Mouse (Mus musculus) mouse embryonic stem cell (cell line): ENCODE measurements at regions not wholly inside any gene's neighbourhood (a gene's known extent, or its start where the extent isn't known, plus 50 kb on each side); places are given as distances from the start of the nearest gene placed in this dataset.

Experiments
- in situ Hi-C, 2 experiments: fragments of 300-500 bp; cut with MboI; formaldehyde crosslinking; loops; 1 replicate in 1 of 2; 3 replicates in 1 of 2; pipeline ENCODE4 v1.14.3; 2019 to 2020; ENCODE audit warnings: low sequenced_read_pairs in 2 of 2, low pct_unique_long_range_greater_than_20kb in 1 of 2, mixed read lengths in 1 of 2; ENCODE audit not compliant: unreplicated experiment in 1 of 2

DNA sequence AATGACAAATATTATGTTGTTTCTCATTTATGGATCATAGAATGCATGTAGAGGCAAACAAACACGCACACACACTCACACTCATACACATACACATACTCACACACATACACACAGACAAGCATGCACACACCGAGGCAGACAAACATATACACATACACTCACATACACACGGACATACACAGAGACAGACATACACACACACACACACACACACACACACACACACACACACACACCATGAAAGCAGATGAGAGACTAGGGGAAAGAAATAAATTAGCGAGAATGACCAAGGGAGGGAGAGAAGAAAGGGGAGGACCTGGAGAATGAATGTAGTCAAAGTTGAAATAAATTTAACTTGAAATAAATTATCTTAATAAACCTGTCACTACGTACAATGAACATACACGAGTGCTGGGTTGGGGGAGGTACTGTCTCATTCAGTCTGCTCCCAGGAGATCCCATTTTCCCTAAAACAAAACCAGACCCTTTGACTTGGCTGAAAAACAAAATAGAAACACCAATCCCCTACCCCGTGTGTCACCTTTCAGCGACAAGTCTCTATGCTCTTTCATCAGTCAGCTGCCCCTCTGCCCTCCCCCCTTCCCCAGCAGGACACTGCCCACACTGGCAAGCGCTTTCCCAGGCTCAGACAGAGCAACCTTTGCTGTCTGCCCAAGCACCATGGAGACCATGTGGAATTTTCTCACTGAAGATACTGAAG, 167.7 kb downstream of the Qdpr start:
- in situ Hi-C loops, result loop anchor here in 1 of 2 experiments (25.0 kb wide), 1 partner anchor 995 kb away; no protein-coding TSS in a partner anchor

GRCm38 (mm10) chr5:45278571-45278970, 171.5 kb downstream of the Qdpr start:
- in situ Hi-C loops, result loop anchor here in 1 of 2 experiments (25.0 kb wide), 1 partner anchor 991 kb away; no protein-coding TSS in a partner anchor

GRCm38 (mm10) chr5:45278005-45278432, 172.0 kb downstream of the Qdpr start:
- in situ Hi-C loops, result loop anchor here in 1 of 2 experiments (25.0 kb wide), 1 partner anchor 991 kb away; no protein-coding TSS in a partner anchor

GRCm38 (mm10) chr5:45270679-45271078, 179.4 kb downstream of the Qdpr start:
- in situ Hi-C loops, result no loop called here

- in situ Hi-C loops, result no loop called here
Measured at GRCm38 (mm10) chr5:45269391-45269790, 180.6 kb downstream of the Qdpr start.

DNA sequence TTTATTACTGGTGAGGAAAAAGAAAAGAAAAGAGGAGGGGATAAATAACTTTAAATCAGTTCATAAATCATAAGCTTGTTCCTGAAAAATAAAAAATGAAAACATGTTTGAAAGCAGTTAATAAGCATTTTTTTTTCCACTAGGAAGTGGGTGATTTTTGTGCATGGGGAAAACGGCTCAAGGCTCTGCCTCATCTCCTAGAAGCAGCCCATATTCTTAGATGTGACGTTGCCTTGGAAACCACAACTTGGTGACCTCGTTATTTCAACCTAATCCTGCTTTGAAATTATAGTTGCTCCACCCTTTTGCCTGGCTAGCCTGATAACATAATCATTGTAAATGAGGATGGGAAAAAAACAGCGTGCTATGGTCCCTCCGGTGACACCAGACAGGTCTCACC, 183.1 kb downstream of the Qdpr start:
- in situ Hi-C loops, result no loop called here

- in situ Hi-C loops, result no loop called here
Measured at GRCm38 (mm10) chr5:45258486-45258885, 191.6 kb downstream of the Qdpr start.

DNA sequence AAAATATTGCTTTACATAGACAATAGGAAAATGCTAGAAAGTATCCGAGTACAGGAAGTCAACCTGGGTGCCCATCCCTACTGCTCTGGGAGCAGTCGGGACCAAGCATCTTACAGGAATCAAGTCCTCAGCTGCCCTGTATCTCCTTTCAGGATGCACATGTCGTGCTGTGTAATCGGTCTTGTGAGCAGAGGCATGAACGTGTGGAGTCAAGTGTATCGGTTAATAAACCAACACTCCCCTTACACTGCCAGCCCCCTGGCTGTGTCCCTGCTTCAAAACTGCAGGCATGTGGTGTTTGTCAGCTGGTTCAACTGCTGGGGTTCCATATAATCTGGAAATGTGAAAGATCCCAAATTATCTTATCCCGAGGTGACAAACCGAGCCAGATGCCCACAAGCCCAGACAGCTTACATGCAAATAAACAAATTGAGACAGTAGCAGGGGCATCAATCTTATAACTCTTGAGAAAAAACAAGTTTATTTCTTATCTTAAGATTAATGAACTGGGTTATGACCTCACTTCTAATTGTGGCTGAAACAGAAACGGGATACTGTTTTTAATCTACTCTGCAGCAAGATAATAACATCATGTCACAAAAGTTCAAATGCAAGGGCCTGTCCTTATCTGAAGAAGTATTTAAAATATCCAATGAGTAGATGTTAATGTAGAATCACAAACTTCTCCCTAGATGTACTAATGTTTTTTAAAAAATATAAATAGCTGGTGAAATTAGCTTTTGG, 193.6 kb downstream of the Qdpr start:
- in situ Hi-C loops, result no loop called here

DNA sequence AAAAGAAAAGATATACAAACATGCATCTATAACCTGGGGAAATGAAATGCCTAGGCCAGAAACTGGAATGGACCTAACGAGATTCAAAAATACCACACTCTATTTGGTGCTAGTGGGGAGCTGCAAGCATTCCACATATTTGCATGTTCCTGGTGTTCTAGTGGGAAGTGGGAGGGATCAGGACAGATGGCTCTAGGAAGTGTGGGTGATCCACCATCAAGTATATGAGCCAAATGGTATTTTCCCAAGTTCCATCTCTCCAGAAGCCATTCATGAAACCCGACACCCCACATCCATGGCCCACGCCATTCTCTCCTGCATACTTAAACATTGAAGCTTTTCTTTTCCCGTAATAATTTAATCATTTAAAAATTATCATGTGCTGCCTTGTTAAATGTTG, 218.2 kb downstream of the Qdpr start:
- in situ Hi-C loops, result no loop called here

- in situ Hi-C loops, result no loop called here
Measured at GRCm38 (mm10) chr5:45230097-45230496, 219.9 kb downstream of the Qdpr start.

- in situ Hi-C loops, result no loop called here
Measured at GRCm38 (mm10) chr5:45229477-45229876, 220.6 kb downstream of the Qdpr start.

- in situ Hi-C loops, result no loop called here
Measured at GRCm38 (mm10) chr5:45228226-45228927, 221.7 kb downstream of the Qdpr start.

GRCm38 (mm10) chr5:45220272-45220916, 229.6 kb downstream of the Qdpr start:
- in situ Hi-C loops, result no loop called here

GRCm38 (mm10) chr5:45219558-45219957, 230.5 kb downstream of the Qdpr start:
- in situ Hi-C loops, result no loop called here

DNA sequence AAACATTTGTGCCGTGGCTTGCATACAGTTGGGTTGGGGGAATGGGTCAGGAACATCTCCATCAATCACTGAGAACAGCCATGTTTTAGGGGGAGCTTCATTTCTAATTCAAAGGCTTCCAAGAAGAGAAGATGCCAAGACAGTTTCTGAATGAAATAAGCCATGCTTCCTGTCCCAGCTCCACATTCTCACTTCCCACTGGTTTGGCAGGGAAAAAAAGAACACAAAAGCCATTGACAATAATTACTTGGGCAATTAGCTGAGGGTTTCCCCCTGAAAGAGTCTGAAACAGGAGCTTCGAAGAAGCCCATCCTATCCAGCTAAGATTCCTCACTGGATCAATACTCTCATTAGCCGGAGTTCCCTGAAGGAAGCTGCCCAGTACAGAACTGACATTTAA, 230.9 kb downstream of the Qdpr start:
- in situ Hi-C loops, result no loop called here

DNA sequence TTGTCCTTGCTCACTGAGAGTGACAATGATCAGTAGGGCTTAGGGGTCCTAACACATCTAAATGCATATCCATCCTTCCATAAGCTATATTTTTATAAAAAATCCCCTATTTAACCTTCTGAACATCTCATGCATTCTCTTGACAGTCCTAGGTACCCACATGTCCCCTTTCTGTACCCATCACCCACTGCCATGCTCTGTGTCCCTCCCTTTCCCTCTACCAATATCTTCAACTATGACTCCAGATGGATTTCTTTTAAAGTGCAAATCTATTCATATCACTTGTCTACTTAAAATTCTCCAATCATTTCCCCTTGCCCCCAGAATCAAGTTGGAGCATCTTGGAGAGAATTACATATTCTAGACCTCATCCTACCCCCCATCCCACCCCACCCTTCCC, 235.6 kb downstream of the Qdpr start:
- in situ Hi-C loops, result no loop called here

- in situ Hi-C loops, result no loop called here
Measured at GRCm38 (mm10) chr5:45198408-45198807, 251.6 kb downstream of the Qdpr start.

DNA sequence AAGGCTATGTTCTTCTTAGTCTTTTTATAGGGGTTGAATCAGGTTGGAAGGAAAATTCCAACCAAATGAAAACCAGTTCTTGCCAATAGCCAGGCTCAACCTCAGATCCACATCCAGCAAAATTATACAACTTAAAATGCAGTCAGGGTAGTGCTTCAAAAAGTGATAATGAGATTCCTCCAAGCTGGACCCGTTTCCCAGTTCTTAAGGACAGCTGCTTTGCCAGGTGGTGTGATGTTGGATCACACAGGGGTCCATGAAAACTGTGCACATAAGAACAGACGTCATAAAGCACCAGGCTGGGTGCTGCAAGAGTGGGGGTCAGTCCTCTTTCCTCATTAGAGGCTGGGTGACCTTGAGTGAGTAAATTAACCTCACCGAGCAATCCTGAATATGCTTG, 253.9 kb downstream of the Qdpr start:
- in situ Hi-C loops, result no loop called here

- in situ Hi-C loops, result no loop called here
Measured at GRCm38 (mm10) chr5:45192287-45192686, 257.7 kb downstream of the Qdpr start.
